Mouse (Mus musculus) kidney, adult 2 months (tissue): Measurements from ENCODE around the gene Orai3.

ENCODE experiments used
- CTCF ChIP-seq: fragments of 200-500 bp; conservative IDR thresholded peaks from 2 replicates; pipeline ENCODE4 v1.5.1; 2011; ENCODE audit warnings: low read depth, mild to moderate bottlenecking, control low read depth, low read length, moderate library complexity, mixed read lengths; ENCODE audit not compliant: insufficient read depth, insufficient read length
- POLR2A ChIP-seq: fragments of 200-500 bp; IDR thresholded peaks from one replicate; pipeline ENCODE4 v1.6.1; 2011; ENCODE audit warnings: low read depth, low read length, control low read depth

GRCm38 (mm10) chr7:127808821-127809220, 39.2 kb downstream of the Orai3 start:
- TF ChIP-seq CTCF (no peak), POLR2A (no peak)
